Mouse (Mus musculus) layer of hippocampus, adult 18-20 months (tissue): ENCODE data around the gene Zfp819. TPM values are rescaled to one million over a fixed set of nuclear protein-coding genes. Genes with fewer than 3 reads are reported as not detected.
"Not testable (repeated sequence)": the region's sequence is repeated elsewhere in the genome, so short reads cannot be mapped to it uniquely, and the experiment has no call there.

ENCODE experiments used
- DNase-seq, 2 experiments: peaks; one replicate each; pipeline ENCODE4 v3.0.0; 2022; ENCODE audit warnings: low spot score in 2 of 2
- total RNA-seq, 2 experiments: library from RNA; stranded (reverse); gene quantifications; 2 replicates each; pipeline ENCODE4 v1.2.3; 2021

Gene Zfp819
- total RNA-seq, 2 experiments from 2014 or later, result 0.15 TPM; not detected in 1

- DNase-seq, result no peak
Measured at GRCm38 (mm10) chr7:43642587-43642986, 35.6 kb downstream of the Zfp819 start.

DNA sequence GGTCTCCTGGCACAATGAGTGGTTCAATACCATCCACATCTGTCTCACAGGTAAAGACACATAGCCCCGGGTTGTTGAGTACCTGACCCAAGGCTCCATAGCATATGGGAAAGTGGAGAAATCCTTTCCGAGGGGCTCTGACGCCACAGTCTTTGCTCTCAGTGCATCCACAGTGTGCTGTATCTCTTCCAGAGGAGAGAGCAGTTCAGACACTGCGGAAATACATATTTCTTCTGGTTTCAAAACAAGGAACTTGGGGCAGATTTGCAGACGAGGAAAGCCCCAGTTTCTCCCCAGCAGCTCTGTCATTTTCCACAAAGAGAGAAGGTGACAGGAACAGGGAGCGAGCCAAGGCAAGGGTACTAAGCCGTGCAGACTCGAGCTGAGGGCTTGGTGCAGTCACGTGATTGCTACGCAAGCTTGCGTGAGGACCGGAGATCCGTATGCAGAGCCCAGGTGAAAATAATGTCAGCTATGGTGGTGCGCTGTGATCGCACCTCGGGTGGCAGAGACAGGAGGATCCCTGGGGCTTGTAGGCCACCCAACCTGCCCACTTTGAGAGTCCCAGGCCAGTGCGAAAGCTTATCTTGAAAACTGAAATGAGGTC, 36.2 kb downstream of the Zfp819 start:
- DNase-seq, result no peak

DNA sequence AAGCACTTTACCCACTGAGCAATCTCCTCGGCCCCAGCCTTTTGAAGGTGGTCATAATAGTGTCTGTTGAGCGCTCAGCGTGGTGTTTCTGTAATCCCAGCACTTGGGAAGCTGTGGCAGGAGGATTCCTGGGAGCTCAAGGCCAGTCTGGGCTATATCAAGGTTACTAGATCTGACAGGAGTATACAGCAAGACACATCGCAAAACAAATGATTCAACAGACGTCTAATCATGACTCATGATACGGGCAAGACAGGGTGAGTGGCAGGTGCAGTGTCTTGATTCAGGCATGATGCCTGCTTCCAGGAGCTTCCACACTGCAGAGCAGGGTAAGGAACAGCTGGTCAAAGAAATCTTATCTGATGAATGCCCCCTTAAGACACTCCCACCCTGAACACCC, 45.7 kb downstream of the Zfp819 start:
- DNase-seq, result no peak

- no peak for DNase-seq
Measured at GRCm38 (mm10) chr7:43654519-43654918, 47.5 kb downstream of the Zfp819 start.

DNA sequence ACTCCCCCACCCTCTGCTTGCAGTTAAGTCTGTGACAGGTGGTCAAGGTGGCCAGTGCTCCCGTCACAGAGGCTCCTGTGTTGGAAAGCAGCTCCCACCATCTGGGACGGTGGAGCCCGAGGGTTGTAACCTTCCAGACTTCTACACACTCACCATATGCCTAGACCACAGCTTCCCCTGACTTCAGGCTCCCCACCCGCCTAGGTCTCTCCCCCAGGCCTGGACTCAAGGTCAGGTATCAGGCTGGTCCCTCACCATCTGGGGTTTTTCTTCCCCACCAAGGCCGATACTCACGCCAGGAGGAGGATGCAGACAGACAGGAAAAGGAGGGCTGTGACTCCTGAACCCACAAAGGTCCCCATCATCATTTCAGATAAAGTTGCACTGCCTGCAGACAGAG, 49.3 kb downstream of the Zfp819 start:
- no peak for DNase-seq

DNA sequence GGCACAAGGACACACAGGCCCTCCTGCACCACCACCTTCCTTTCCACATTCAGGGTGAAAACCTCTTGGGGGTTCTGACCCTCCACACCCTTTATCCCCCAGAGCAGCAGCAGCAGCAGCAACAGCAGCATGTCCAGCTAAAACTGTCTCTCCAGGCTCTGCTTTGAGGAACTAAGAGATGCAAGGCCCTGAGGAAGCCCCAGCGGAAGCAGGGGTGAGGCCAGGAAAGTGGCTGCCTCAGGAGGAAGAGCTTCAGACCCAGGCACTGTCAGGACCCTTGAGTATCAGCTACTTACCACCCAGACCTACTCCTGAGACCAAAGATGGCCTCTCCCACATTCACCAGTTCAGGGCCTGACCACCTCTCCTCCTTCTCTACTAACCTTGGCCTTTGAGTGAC, 53.0 kb downstream of the Zfp819 start, which contains the start of gene Siglece:
Gene Siglece (minus strand): TSS at position 160 of the 400 bp plus-strand sequence.
- DNase-seq, result no peak

DNA sequence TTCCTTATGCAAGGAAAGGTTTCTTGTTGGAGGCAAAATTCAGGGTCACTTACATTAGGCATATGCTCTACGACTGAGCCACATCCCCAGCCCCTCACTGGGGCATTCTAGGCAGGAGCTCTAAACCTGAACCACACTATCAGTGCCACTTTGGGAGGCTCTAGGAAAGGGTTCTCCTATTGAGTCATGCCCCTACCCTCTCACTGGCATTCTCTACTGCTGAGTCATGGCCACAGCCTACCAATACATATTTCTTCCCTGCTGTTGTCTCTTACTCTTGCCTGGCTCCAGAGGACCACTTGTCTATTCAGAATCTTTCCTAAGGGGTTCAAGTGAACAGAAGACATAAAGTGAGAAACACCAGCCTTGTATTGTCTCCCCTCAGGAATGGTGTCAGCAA, 55.8 kb downstream of the Zfp819 start:
- no peak for DNase-seq

GRCm38 (mm10) chr7:43667221-43667620, 60.3 kb downstream of the Zfp819 start:
- not testable (repeated sequence) for DNase-seq

Other genes starting within 250 kb of the Zfp819 start
- not detected for gene Siglecg, start 199.0 kb upstream of the Zfp819 start, total RNA-seq
- gene Lim2, start 179.5 kb upstream of the Zfp819 start, total RNA-seq, result not detected
- gene Nkg7, start 170.1 kb upstream of the Zfp819 start, total RNA-seq, result not detected
- gene Cldnd2, start 166.4 kb upstream of the Zfp819 start, total RNA-seq, result not detected
- gene Etfb, start 163.1 kb upstream of the Zfp819 start, total RNA-seq, result 10 to 100 TPM; 72.8 to 74.5 TPM
- gene Gm45233, start 163.0 kb upstream of the Zfp819 start, total RNA-seq, result 1 to 10 TPM in 1 of 2 experiments, under 1 TPM in 1; 0.82 to 1.1 TPM
- 1 to 10 TPM; 2.6 to 2.7 TPM for gene Vsig10l, start 144.0 kb upstream of the Zfp819 start, total RNA-seq
- gene Iglon5, start 117.1 kb upstream of the Zfp819 start, total RNA-seq, result 10 to 100 TPM; 21.4 to 23.2 TPM
- not detected for gene 4931406B18Rik, start 101.2 kb upstream of the Zfp819 start, total RNA-seq
- 1 to 10 TPM; 2.9 to 4.6 TPM for gene Cd33, start 62.7 kb upstream of the Zfp819 start, total RNA-seq
- gene Zfp658, start 44.9 kb upstream of the Zfp819 start, total RNA-seq, result 1 to 10 TPM; 5.5 to 6.9 TPM
- gene Zfp719, start 27.6 kb upstream of the Zfp819 start, total RNA-seq, result 10 to 100 TPM; 18.5 to 19.1 TPM
- under 1 TPM in 1 of 2 experiments, not detected in 1; 0.15 TPM for gene Ceacam18, start 27.5 kb downstream of the Zfp819 start, total RNA-seq
- 1 to 10 TPM; 1.2 to 1.5 TPM for gene Siglece, start 53.0 kb downstream of the Zfp819 start, total RNA-seq
- 10 to 100 TPM; 10.5 to 10.6 TPM for gene Ctu1, start 64.8 kb downstream of the Zfp819 start, total RNA-seq
- not detected for gene Klk14, start 83.2 kb downstream of the Zfp819 start, total RNA-seq
- gene Klk13, start 105.4 kb downstream of the Zfp819 start, total RNA-seq, result not detected
- not detected for gene Klk12, start 161.7 kb downstream of the Zfp819 start, total RNA-seq
- gene Klk11, start 167.4 kb downstream of the Zfp819 start, total RNA-seq, result not detected
- 1 to 10 TPM; 1.2 to 1.5 TPM for gene Klk10, start 173.9 kb downstream of the Zfp819 start, total RNA-seq
- gene Klk9, start 184.7 kb downstream of the Zfp819 start, total RNA-seq, result not detected
- gene Klk8, start 190.4 kb downstream of the Zfp819 start, total RNA-seq, result 10 to 100 TPM; 22.3 to 27.7 TPM
- under 1 TPM; 0.32 to 0.33 TPM for gene Klk7, start 204.1 kb downstream of the Zfp819 start, total RNA-seq
- 1 to 10 TPM in 1 of 2 experiments, under 1 TPM in 1; 0.89 to 1.0 TPM for gene Klk6, start 217.3 kb downstream of the Zfp819 start, total RNA-seq
- gene Klk5, start 234.8 kb downstream of the Zfp819 start, total RNA-seq, result not detected